Comparison of ENCODE assay signal across 24 mouse cellular contexts in the genomic region with DNA sequence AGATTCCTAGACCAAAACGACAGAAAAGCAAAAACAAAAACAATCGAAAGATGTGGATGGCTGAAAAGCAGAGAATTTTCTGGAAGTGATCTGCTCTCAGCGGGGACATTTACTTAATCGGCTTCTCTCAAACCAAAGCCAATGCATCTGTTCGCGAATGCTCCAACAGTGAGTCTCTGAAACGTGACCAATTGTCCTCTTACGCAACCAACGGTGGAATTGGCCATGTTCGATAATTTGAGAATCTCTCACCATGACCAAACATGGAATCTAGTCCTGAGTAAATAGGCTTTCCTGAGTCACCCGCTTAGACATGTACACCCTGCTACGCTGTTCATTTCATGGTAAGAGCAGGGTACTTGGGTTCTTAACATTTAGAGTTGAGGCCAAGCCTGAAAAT. TPM values are rescaled to one million over a fixed set of nuclear protein-coding genes. Genes with fewer than 3 reads are reported as not detected.
DNase-seq lines count a peak whose midpoint lies in the region; ATAC-seq and TF ChIP-seq lines count a peak whose summit lies in the region.
"Had no signal": no experiment of that assay in that cellular context is flagged by ENCODE, and none has a peak within 500 bp of the region (broad histone marks: within the 10 kb centered on the region; RNA-seq: fewer than 3 reads in every experiment).

No protein-coding gene starts in this region.

- no peaks in the 10 kb centered on the region for H3K9me3 ChIP-seq in forebrain, embryonic 15.5 days
- H3K9me3 ChIP-seq in forebrain, embryonic 14.5 days (replicated peaks; ENCODE audit: control insufficient read depth, low read length): no peaks in the 10 kb centered on the region
- H3K9me3 ChIP-seq in forebrain, embryonic 12.5 days: no peaks in the 10 kb centered on the region
- H3K9me3 ChIP-seq: embryonic facial prominence, embryonic 13.5 days; hindbrain, embryonic 15.5 days; limb, embryonic 13.5 days; liver, embryonic 15.5 days; midbrain, embryonic 15.5 days had no signal

- H3K27ac ChIP-seq in forebrain, embryonic 15.5 days (replicated peaks): 0 out of 2 replicates have a peak overlapping the region, but pooled peaks have one; percentile 15
- H3K27ac ChIP-seq in forebrain, embryonic 14.5 days (ENCODE audit: low read depth, low read length): no peak overlapping the region
- H3K27ac ChIP-seq in layer of hippocampus, adult 2 months: peak overlapping the region; percentile 36; the same call in 1 of the 2 replicates
- no peak overlapping the region for H3K27ac ChIP-seq in forebrain, embryonic 12.5 days
- H3K27ac ChIP-seq: embryonic facial prominence, embryonic 13.5 days; heart, adult 2 months; hindbrain, embryonic 15.5 days; limb, embryonic 13.5 days; liver, embryonic 15.5 days; midbrain, embryonic 15.5 days had no signal

- no peak overlapping the region for H3K9ac ChIP-seq in forebrain, embryonic 15.5 days (replicated peaks)
- H3K9ac ChIP-seq in forebrain, embryonic 14.5 days (ENCODE audit: low read length): no peak overlapping the region
- no peak overlapping the region for H3K9ac ChIP-seq in forebrain, embryonic 12.5 days
- H3K9ac ChIP-seq: embryonic facial prominence, embryonic 13.5 days; hindbrain, embryonic 15.5 days; limb, embryonic 13.5 days; liver, embryonic 15.5 days; midbrain, embryonic 15.5 days had no signal

- no peaks in the 10 kb centered on the region for H3K36me3 ChIP-seq in forebrain, embryonic 15.5 days
- no peaks in the 10 kb centered on the region for H3K36me3 ChIP-seq in forebrain, embryonic 14.5 days (ENCODE audit: control insufficient read depth, insufficient read depth, low read length)
- H3K36me3 ChIP-seq in myocyte (ENCODE audit: control insufficient read depth, insufficient read depth): no peaks in the 10 kb centered on the region
- H3K36me3 ChIP-seq in forebrain, embryonic 12.5 days (replicated peaks): no peaks in the 10 kb centered on the region
- H3K36me3 ChIP-seq: embryonic facial prominence, embryonic 13.5 days; hindbrain, embryonic 15.5 days; limb, embryonic 13.5 days; liver, embryonic 15.5 days; midbrain, embryonic 15.5 days had no signal

- TF ChIP-seq POLR2A in myocyte (IDR thresholded peaks at IDR 0.05; ENCODE audit: insufficient read length, low read depth): no peak

- H3ac ChIP-seq in myocyte (ENCODE audit: control insufficient read depth, insufficient read length): no peak overlapping the region

- WGBS in forebrain, embryonic 15.5 days: 80% methylated on average over 12 of the region's 12 CpGs
- 85% methylated on average over 12 of the region's 12 CpGs for WGBS in forebrain, embryonic 14.5 days
- 89% methylated on average over 12 of the region's 12 CpGs for WGBS in forebrain, embryonic 12.5 days

- H3K79me2 ChIP-seq in myocyte (ENCODE audit: control insufficient read depth, insufficient read depth): no peaks in the 10 kb centered on the region

- H3K4me3 ChIP-seq in forebrain, embryonic 15.5 days: no peak overlapping the region
- no peak overlapping the region for H3K4me3 ChIP-seq in forebrain, embryonic 14.5 days (ENCODE audit: low read depth, low read length)
- no peak overlapping the region for H3K4me3 ChIP-seq in layer of hippocampus, adult 2 months
- no peak overlapping the region for H3K4me3 ChIP-seq in myocyte
- no peak overlapping the region for H3K4me3 ChIP-seq in forebrain, embryonic 12.5 days (replicated peaks)
- H3K4me3 ChIP-seq: embryonic facial prominence, embryonic 13.5 days; heart, adult 2 months; hindbrain, embryonic 15.5 days; limb, embryonic 13.5 days; liver, embryonic 15.5 days; midbrain, embryonic 15.5 days had no signal

- no peak for DNase-seq in forebrain, embryonic 14.5 days (ENCODE audit: low spot score)
- DNase-seq in layer of hippocampus, adult 2 months (ENCODE audit: low spot score in 2 of 2): no peak
- no peak for DNase-seq in layer of hippocampus, adult 18-20 months (ENCODE audit: low spot score in 2 of 2)
- DNase-seq in Muller cell, postnatal 12 days (ENCODE audit: inconsistent ontology term): peak; percentile 37
- DNase-seq: adrenal gland, adult 8-10 months; heart, adult 2 months; heart, postnatal 36 days; kidney, postnatal 36 days; lung, postnatal 4 days; thymus, adult 18-20 months; thymus, postnatal 4 days had no signal

- no peaks in the 10 kb centered on the region for H3K4me1 ChIP-seq in forebrain, embryonic 15.5 days
- 0 out of 2 replicates have a peak, but pooled peaks cover 3% of the 10 kb centered on the region for H3K4me1 ChIP-seq in forebrain, embryonic 14.5 days (ENCODE audit: control insufficient read depth, insufficient read depth, low read length)
- no peaks in the 10 kb centered on the region for H3K4me1 ChIP-seq in forebrain, embryonic 12.5 days
- H3K4me1 ChIP-seq: hindbrain, embryonic 15.5 days; limb, embryonic 13.5 days; liver, embryonic 15.5 days; midbrain, embryonic 15.5 days had no signal

- no peaks in the 10 kb centered on the region for H3K27me3 ChIP-seq in forebrain, embryonic 15.5 days
- no peaks in the 10 kb centered on the region for H3K27me3 ChIP-seq in forebrain, embryonic 14.5 days (replicated peaks; ENCODE audit: control insufficient read depth, insufficient read depth, low read length)
- no peaks in the 10 kb centered on the region for H3K27me3 ChIP-seq in myocyte (ENCODE audit: control insufficient read depth, insufficient read depth, insufficient read length)
- H3K27me3 ChIP-seq in forebrain, embryonic 12.5 days: no peaks in the 10 kb centered on the region
- H3K27me3 ChIP-seq: embryonic facial prominence, embryonic 13.5 days; hindbrain, embryonic 15.5 days; limb, embryonic 13.5 days; liver, embryonic 15.5 days; midbrain, embryonic 15.5 days had no signal

- H3K4me2 ChIP-seq in forebrain, embryonic 15.5 days (replicated peaks): no peak overlapping the region
- H3K4me2 ChIP-seq in forebrain, embryonic 14.5 days (ENCODE audit: low read length): no peak overlapping the region
- no peak overlapping the region for H3K4me2 ChIP-seq in myocyte (ENCODE audit: low read depth)
- no peak overlapping the region for H3K4me2 ChIP-seq in forebrain, embryonic 12.5 days
- H3K4me2 ChIP-seq: embryonic facial prominence, embryonic 13.5 days; hindbrain, embryonic 15.5 days; limb, embryonic 13.5 days; liver, embryonic 15.5 days; midbrain, embryonic 15.5 days had no signal

- no peak for ATAC-seq in forebrain, embryonic 15.5 days (replicated peaks)
- no peak for ATAC-seq in forebrain, embryonic 14.5 days
- ATAC-seq in forebrain, embryonic 12.5 days (ENCODE audit: low FRiP score): no peak
- ATAC-seq: intestine, postnatal 0 days had no signal

- no peak for TF ChIP-seq CTCF in layer of hippocampus, adult 2 months (conservative IDR thresholded peaks at IDR 0.05)

TF ChIP-seq in myocyte, 11 proteins besides CTCF, POLR2A, EP300 and RAD21:
- no peak for TF ChIP-seq TCF12 (IDR thresholded peaks at IDR 0.05; ENCODE audit: insufficient read depth, poor library complexity, severe bottlenecking)
- 0 out of 2 replicates have a peak, but pooled peaks have one; percentile 14 for TF ChIP-seq CEBPB (IDR thresholded peaks at IDR 0.05; ENCODE audit: insufficient read depth, poor library complexity, severe bottlenecking)

RNA-seq across cellular contexts. Expression of a gene that starts 8.3 kb away (rescaled TPM):
- 4.7 and 5.5 TPM in 2 replicates for polyA plus RNA-seq in forebrain, embryonic 15.5 days (2015; fragmentation: Nextera tagmentation; extraction: Ambion mirVana)
- polyA plus RNA-seq in forebrain, embryonic 14.5 days (2014; fragmentation: Nextera tagmentation; extraction: Ambion mirVana): 3.9 and 4.5 TPM in 2 replicates
- total RNA-seq in layer of hippocampus, adult 2 months (2021): 1 to 10 TPM; 3.1 TPM
- 1 to 10 TPM; 2.1 to 3.1 TPM for total RNA-seq in layer of hippocampus, adult 18-20 months (2021)
- polyA plus RNA-seq in myocyte (2012; fragmentation: generic; extraction: Trizol): not detected
- 0.87 and 1.2 TPM in 2 replicates for polyA plus RNA-seq in forebrain, embryonic 12.5 days (2016; fragmentation: Nextera tagmentation; extraction: Ambion mirVana)
- total RNA-seq: megakaryocyte-erythroid progenitor cell, adult 5-6 weeks had no signal
- polyA plus RNA-seq: embryonic facial prominence, embryonic 13.5 days; intestine, postnatal 0 days; kidney, embryonic 14.5 days; small intestine, adult 2 months; stomach, embryonic 16.5 days had no signal

RNA-seq across cellular contexts. Expression of a gene that starts 25.9 kb away (rescaled TPM):
- 134 and 152 TPM in 2 replicates for polyA plus RNA-seq in forebrain, embryonic 15.5 days (2015; fragmentation: Nextera tagmentation; extraction: Ambion mirVana)
- polyA plus RNA-seq in forebrain, embryonic 14.5 days (2014; fragmentation: Nextera tagmentation; extraction: Ambion mirVana): 146 and 210 TPM in 2 replicates
- total RNA-seq in layer of hippocampus, adult 2 months (2021): 100 to 1,000 TPM; 227 to 254 TPM
- total RNA-seq in layer of hippocampus, adult 18-20 months (2021): 100 to 1,000 TPM; 231 to 265 TPM
- 1,782 TPM for polyA plus RNA-seq in myocyte (2012; fragmentation: generic; extraction: Trizol)
- polyA plus RNA-seq in forebrain, embryonic 12.5 days (2016; fragmentation: Nextera tagmentation; extraction: Ambion mirVana): 198 and 203 TPM in 2 replicates

Comparison
In these comparisons a context has a peak if more than half of its experiments do, and no peak if none do; other contexts are left out.
1. H3K27ac ChIP-seq: peak in forebrain, embryonic 15.5 days (single experiment) and layer of hippocampus, adult 2 months (single experiment); none in forebrain, embryonic 14.5 days (single experiment) and forebrain, embryonic 12.5 days (single experiment).